Mouse (Mus musculus): ENCODE results near the gene Tmem132d. TPM values are rescaled to one million over a fixed set of nuclear protein-coding genes. Genes with fewer than 3 reads are reported as not detected.

Gene Tmem132d
- polyA plus RNA-seq (2015; fragmentation: Nextera tagmentation; extraction: Ambion mirVana) = 3.2 and 3.4 TPM in 2 replicates

DNA sequence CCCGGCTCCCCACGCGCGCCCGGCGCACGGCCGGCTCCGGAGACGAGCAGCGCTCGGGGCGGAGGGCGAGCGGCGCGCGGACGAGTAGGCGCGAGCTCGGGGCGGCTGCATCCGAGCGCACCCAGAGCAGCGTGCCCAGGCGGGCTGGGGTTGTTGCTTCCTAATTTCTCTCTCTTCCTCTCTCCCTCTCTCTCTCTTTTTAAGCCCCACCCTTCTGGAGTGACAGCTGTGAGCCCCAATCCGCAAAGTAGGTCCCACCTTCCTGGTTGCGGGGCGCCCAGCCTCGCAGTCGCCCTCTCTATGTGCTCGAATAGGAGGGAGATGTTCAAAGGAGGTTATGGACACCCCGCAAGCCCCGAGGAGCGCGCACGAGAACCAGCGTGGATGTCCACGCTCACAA is at the start of gene Tmem132d:
TSS of gene Tmem132d (minus strand) at position 162 of the 400 bp plus-strand sequence.
- H3K9ac ChIP-seq = peak within 1 kb of the TSS; percentile 55
- ATAC-seq (replicated peaks) = no peak; the same call in 1 of the 2 replicates
- H3K4me2 ChIP-seq = peak within 1 kb of the TSS; percentile 96
- H3K9me3 ChIP-seq = no peaks in the 10 kb centered on the region
- H3K27ac ChIP-seq = no peak within 1 kb of the TSS
- peak within 1 kb of the TSS; percentile 53 for H3K4me3 ChIP-seq
- peaks cover 15% of the 10 kb centered on the region for H3K4me1 ChIP-seq
- no peaks in the 10 kb centered on the region for H3K36me3 ChIP-seq (replicated peaks)
- H3K27me3 ChIP-seq (replicated peaks) = peaks cover 49% of the 10 kb centered on the region
- under 1% methylated on average over 40 of the region's 40 CpGs for WGBS

DNA sequence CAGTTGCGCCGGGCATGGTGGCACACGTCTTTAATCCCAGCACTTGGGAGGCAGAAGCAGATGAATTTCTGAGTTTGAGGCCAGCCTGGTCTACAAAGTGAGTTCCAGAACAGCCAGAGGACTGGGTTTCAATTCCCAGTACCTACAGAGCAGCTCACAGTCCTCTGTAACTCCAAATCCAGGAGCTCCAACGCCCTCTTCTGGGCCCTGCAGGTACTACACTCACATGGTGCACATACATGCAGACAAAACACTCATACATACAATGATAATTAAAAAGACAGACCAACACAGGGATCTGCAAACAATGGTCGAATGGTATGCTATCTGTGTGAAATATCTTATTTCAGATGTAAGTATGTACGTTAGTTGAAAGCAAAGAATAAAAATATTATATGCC is 47.9 kb upstream of the Tmem132d start:
- ATAC-seq (replicated peaks) = no peak
- Histone ChIP-seq H3K4me3 (no peak overlapping the region), H3K27ac (no peak overlapping the region), H3K36me3 (replicated peaks) (no peaks in the 10 kb centered on the region), H3K4me1 (peaks cover 19% of the 10 kb centered on the region), H3K9ac (no peak overlapping the region), H3K4me2 (no peak overlapping the region), H3K9me3 (no peaks in the 10 kb centered on the region), H3K27me3 (replicated peaks) (no peaks in the 10 kb centered on the region)
- 90% methylated on average over 6 of the region's 6 CpGs for WGBS

DNA sequence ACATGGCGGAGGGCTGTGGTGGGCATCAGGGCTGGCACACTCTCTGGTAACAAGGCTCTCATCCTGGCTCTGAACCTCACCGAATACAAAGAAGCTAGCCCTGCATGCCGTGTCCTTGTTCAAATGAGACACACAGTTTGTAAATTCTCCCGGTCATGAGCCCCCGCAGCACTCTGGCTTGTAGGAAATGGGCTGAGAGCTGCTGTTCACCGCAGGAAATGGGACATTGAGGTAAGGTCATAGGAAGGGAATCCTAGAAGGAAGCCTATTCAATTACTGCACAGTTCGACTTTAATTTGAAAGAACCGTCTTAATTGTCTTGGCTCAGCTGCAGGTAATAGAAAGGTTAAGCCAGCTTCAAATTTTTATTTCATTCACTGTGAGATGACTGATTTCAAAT is 42.5 kb upstream of the Tmem132d start:
- Histone ChIP-seq H3K27me3 (replicated peaks) (no peaks in the 10 kb centered on the region), H3K4me1 (no peaks in the 10 kb centered on the region), H3K4me3 (no peak overlapping the region), H3K4me2 (no peak overlapping the region), H3K27ac (no peak overlapping the region), H3K9me3 (no peaks in the 10 kb centered on the region), H3K36me3 (replicated peaks) (no peaks in the 10 kb centered on the region), H3K9ac (no peak overlapping the region)
- 85% methylated on average over 8 of the region's 8 CpGs for WGBS
- ATAC-seq (replicated peaks) = no peak

DNA sequence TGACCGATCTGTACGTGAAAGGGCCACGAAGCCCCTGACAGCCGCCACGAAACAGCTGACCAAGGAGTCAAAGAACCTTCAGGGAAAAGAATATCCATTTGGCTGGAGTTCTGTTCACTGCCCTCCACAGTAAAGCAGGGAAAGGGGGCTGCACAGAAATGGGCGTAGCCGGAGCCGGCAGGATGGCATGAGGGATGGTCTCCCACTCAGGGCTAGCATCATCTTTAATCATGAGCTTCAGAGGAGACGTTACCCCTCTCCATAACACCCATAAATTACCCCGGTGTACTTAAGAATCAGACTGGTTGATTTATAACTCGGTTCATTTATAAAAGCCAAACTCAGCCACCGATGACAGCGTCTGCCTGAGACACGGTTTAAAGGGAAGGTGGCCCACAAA is 36.9 kb upstream of the Tmem132d start:
- Histone ChIP-seq H3K9me3 (no peaks in the 10 kb centered on the region), H3K27ac (no peak overlapping the region), H3K36me3 (replicated peaks) (no peaks in the 10 kb centered on the region), H3K4me1 (peaks cover 4% of the 10 kb centered on the region), H3K4me3 (no peak overlapping the region), H3K27me3 (replicated peaks) (no peaks in the 10 kb centered on the region), H3K4me2 (no peak overlapping the region), H3K9ac (no peak overlapping the region)
- ATAC-seq (replicated peaks) = no peak
- 67% methylated on average over 14 of the region's 14 CpGs for WGBS

DNA sequence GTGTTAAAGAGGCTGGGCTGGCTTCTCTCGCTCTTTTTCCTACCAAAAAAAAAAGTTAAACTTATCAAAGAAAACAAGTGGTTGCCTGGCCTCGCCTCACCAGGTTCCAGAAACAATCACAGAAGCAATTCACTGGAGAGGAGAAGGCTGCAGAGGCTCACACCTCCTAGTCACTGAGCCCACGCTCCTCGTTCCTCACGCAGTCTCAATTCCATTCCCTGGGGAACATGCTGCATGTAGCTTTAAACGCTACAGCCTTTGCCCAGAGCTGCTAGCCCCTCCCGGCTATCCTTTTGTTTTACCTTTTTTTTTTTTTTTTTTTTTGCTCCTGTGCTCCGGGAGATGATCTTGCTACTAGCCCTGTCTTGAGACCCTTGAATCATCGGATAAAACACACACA is 31.6 kb upstream of the Tmem132d start:
- H3K4me2 ChIP-seq = peak overlapping the region; percentile 10; the same call in 1 of the 2 replicates
- no peak overlapping the region for H3K9ac ChIP-seq
- no peaks in the 10 kb centered on the region for H3K9me3 ChIP-seq
- WGBS = 10% methylated on average over 9 of the region's 9 CpGs
- no peak overlapping the region for H3K4me3 ChIP-seq
- H3K27ac ChIP-seq = no peak overlapping the region
- no peak for ATAC-seq (replicated peaks)
- H3K36me3 ChIP-seq (replicated peaks) = no peaks in the 10 kb centered on the region
- no peaks in the 10 kb centered on the region for H3K27me3 ChIP-seq (replicated peaks)
- H3K4me1 ChIP-seq = peaks cover 11% of the 10 kb centered on the region

DNA sequence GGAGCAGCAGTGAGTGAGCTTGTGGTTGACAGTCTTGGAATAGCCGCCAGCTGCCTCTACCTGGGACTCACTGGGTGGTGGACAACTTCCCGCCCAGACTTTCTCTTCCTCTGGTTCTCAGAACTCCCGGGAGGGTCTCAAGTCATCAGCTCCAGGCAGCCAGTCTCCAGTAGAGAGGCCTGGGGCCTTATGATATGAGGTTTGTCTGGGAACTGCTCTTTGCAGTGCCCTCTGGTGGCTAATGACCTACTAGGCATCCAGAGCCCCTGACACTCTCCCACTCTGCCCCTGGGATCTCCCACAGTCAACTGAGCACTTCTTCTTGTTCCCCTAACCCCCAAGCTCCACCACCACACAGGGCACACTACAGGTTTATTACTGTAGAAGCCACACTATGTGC is 27.7 kb upstream of the Tmem132d start:
- no peak overlapping the region for H3K9ac ChIP-seq
- WGBS = 41% methylated on average over 3 of the region's 3 CpGs
- no peak overlapping the region for H3K27ac ChIP-seq
- H3K4me3 ChIP-seq = no peak overlapping the region
- no peak for ATAC-seq (replicated peaks)
- no peak overlapping the region for H3K4me2 ChIP-seq
- no peaks in the 10 kb centered on the region for H3K27me3 ChIP-seq (replicated peaks)
- no peaks in the 10 kb centered on the region for H3K36me3 ChIP-seq (replicated peaks)
- peaks cover 11% of the 10 kb centered on the region for H3K4me1 ChIP-seq
- H3K9me3 ChIP-seq = no peaks in the 10 kb centered on the region

DNA sequence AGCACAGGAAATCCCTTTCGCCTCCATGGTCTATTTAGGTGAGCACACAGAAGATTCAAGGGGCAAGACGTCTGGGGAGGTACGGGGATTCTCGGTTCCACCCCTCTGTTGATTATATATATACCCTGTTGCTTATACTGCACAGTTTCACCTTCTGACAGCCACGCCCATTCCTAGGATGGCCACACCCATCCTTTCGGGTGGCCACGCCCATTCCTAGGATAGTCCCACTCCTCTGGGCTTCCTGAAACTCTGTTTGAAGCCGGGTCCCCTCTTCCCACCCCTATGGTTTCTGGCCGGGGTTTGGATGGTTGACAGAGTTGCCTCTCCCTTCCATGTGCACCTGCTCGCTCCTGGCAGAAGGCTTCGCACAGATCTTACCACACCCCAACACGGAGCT is 22.9 kb upstream of the Tmem132d start:
- no peak overlapping the region for H3K4me3 ChIP-seq
- no peak overlapping the region for H3K27ac ChIP-seq

DNA sequence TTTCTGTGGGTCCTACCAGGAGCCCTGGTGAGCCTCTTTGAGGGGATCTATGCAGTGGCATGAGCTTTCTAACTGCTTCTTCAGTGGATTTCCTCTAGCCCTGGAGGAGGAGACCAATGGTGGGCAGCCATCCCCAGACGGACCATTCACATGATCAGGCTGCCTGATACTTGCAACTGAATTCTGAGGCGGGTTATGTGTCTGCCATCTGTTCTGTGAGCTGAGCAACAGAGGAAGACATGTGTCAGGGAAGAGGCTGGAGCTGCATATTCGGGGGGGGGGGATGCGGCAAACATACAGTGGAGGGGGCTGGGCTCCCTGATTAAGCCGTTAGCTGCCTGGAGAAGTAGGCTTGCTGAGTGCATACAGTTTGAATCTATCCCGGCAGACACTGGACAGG is 19.3 kb upstream of the Tmem132d start:
- Histone ChIP-seq H3K36me3 (replicated peaks) (no peaks in the 10 kb centered on the region), H3K4me1 (peaks cover 11% of the 10 kb centered on the region; the same call in 1 of the 2 replicates), H3K27ac (no peak overlapping the region), H3K4me3 (no peak overlapping the region), H3K9ac (no peak overlapping the region), H3K4me2 (no peak overlapping the region), H3K9me3 (no peaks in the 10 kb centered on the region), H3K27me3 (replicated peaks) (no peaks in the 10 kb centered on the region)
- WGBS = 13% methylated on average over 6 of the region's 6 CpGs
- no peak for ATAC-seq (replicated peaks)

More for the DNA sequence above, 22.9 kb upstream of the Tmem132d start:
- no peaks in the 10 kb centered on the region for H3K9me3 ChIP-seq
- peaks cover 11% of the 10 kb centered on the region; the same call in 1 of the 2 replicates for H3K4me1 ChIP-seq
- H3K9ac ChIP-seq = no peak overlapping the region
- ATAC-seq (replicated peaks) = no peak
- H3K4me2 ChIP-seq = no peak overlapping the region
- WGBS = 84% methylated on average over 12 of the region's 12 CpGs
- H3K36me3 ChIP-seq (replicated peaks) = no peaks in the 10 kb centered on the region
- no peaks in the 10 kb centered on the region for H3K27me3 ChIP-seq (replicated peaks)

DNA sequence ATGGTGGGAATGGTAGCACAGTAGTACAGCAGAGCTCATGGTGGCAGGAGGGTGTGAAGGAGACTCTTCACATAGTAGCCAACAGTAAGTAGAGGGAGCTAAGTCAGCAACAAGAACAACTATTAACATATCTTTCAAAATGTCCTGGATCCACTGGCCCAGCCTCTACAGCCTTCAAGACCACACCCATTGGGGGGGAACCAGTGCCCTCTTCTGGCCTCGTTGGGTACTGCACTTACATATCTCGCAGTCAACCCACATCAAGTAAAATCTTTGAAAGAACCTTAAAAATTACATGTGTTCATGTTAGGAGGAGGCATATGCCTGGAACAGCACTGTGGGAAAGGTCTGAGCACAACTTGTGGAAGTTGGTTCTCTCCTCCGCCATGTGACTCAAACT is 17.9 kb upstream of the Tmem132d start:
- 87% methylated on average over 3 of the region's 3 CpGs for WGBS
- H3K4me1 ChIP-seq = peaks cover 11% of the 10 kb centered on the region; the same call in 1 of the 2 replicates
- ATAC-seq (replicated peaks) = no peak
- no peaks in the 10 kb centered on the region for H3K27me3 ChIP-seq (replicated peaks)
- H3K9ac ChIP-seq = no peak overlapping the region
- no peaks in the 10 kb centered on the region for H3K36me3 ChIP-seq (replicated peaks)
- no peak overlapping the region for H3K4me2 ChIP-seq
- H3K27ac ChIP-seq = no peak overlapping the region
- no peaks in the 10 kb centered on the region for H3K9me3 ChIP-seq
- H3K4me3 ChIP-seq = no peak overlapping the region

DNA sequence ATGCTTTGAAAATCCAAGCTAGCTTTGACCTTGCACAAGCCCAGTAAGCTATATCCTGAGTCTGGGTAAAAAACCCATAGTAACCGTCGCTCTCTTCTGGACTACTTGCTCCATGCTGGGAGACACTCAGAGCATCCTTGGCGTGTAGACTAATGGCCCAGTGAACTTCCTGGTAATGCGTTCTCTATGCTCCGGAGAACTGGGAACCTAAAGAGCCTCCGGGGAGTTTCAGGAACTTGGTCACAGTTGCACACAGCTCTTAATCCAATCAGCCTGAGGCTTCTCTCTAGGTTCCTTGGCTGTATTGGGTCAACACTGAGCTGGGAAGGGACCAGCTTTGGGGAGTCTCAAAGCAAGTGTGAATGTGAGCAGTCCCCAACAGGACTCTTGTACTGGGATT is 12.0 kb upstream of the Tmem132d start:
- no peaks in the 10 kb centered on the region for H3K9me3 ChIP-seq
- peaks cover 35% of the 10 kb centered on the region for H3K27me3 ChIP-seq (replicated peaks)
- H3K4me1 ChIP-seq = peaks cover 5% of the 10 kb centered on the region; the same call in 1 of the 2 replicates
- H3K4me2 ChIP-seq = no peak overlapping the region
- no peak for ATAC-seq (replicated peaks)
- H3K9ac ChIP-seq = no peak overlapping the region
- WGBS = 14% methylated on average over 6 of the region's 6 CpGs
- no peak overlapping the region for H3K27ac ChIP-seq
- no peak overlapping the region for H3K4me3 ChIP-seq
- H3K36me3 ChIP-seq (replicated peaks) = no peaks in the 10 kb centered on the region

DNA sequence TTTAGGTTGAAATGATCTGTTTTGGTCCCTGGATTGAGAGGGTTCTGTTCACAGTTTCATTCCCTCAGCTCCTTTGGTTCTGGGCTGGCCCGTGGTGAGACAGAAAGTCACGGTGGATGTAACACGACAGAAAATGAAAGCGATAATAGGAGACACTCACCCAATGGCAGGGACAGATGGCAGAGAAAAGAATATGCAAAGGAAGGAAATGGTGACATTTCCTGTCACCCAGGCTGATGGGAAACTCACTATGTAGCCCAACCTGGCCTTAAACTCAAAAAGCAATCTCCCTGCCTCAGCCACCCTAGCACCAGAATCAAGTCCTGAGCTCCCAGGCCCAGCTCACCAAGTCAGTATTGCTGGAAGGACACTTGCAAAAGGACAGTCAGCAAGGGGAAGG is 11.0 kb upstream of the Tmem132d start:
- no peak overlapping the region for H3K27ac ChIP-seq
- H3K4me1 ChIP-seq = peaks cover 5% of the 10 kb centered on the region; the same call in 1 of the 2 replicates
- WGBS = 27% methylated on average over 4 of the region's 4 CpGs
- H3K36me3 ChIP-seq (replicated peaks) = no peaks in the 10 kb centered on the region
- H3K9ac ChIP-seq = no peak overlapping the region
- H3K9me3 ChIP-seq = no peaks in the 10 kb centered on the region
- no peak for ATAC-seq (replicated peaks)
- peak overlapping the region; percentile 23; the same call in 1 of the 2 replicates for H3K4me3 ChIP-seq
- H3K4me2 ChIP-seq = peak overlapping the region; percentile 51; the same call in 1 of the 2 replicates
- peaks cover 35% of the 10 kb centered on the region for H3K27me3 ChIP-seq (replicated peaks)

DNA sequence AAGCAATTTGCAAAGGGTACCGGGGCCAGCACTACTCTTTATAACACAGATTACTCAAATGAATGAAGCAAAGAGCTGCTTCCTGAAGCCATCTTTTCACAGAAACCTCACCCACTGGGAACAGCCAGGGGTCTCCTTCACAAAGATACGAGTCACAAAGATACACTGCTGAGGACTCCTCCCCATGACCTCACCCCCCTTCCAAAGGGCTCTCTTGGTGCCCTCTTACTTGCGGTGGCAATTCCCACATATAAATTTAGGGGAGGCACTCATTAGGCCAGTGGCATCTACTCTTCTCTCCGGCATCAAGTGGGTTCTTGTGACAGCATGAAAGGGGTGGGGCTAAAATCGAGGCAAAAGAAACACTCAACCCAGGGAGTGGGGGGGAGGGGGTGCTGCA is 8.2 kb upstream of the Tmem132d start:
- WGBS = 11% methylated on average over 5 of the region's 5 CpGs
- Histone ChIP-seq H3K4me3 (no peak overlapping the region), H3K9ac (no peak overlapping the region), H3K4me2 (no peak overlapping the region), H3K27me3 (replicated peaks) (peaks cover 41% of the 10 kb centered on the region), H3K36me3 (replicated peaks) (no peaks in the 10 kb centered on the region), H3K27ac (no peak overlapping the region), H3K4me1 (peaks cover 10% of the 10 kb centered on the region; the same call in 1 of the 2 replicates), H3K9me3 (no peaks in the 10 kb centered on the region)
- no peak for ATAC-seq (replicated peaks)

DNA sequence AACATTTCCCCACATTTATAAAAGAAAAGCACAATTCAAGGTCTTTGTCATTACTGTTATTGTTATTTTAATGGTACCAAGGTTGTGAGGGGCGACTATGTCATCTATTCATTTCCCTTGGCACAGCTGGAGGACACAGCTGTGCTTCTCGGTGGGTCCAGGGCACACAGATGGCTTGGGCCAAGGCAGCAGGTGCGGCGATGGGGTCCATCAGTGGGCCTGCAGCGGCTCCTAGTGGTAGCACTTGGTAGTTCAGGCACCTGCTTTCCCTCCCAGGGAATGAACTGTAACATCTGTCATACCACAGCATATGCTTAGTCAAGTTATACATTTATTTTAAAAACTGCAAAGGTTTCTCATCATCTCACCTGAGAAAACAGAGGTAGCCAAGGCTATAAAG is 7.0 kb upstream of the Tmem132d start:
- Histone ChIP-seq H3K4me1 (peaks cover 10% of the 10 kb centered on the region; the same call in 1 of the 2 replicates), H3K36me3 (replicated peaks) (no peaks in the 10 kb centered on the region), H3K9ac (no peak overlapping the region), H3K4me2 (no peak overlapping the region), H3K27me3 (replicated peaks) (peaks cover 36% of the 10 kb centered on the region), H3K4me3 (no peak overlapping the region), H3K9me3 (no peaks in the 10 kb centered on the region), H3K27ac (no peak overlapping the region)
- ATAC-seq (replicated peaks) = peak; percentile 69; the same call in 1 of the 2 replicates
- under 1% methylated on average over 5 of the region's 5 CpGs for WGBS
